Mouse (Mus musculus): ENCODE data around the gene Zfp513. TPM values are rescaled to one million over a fixed set of nuclear protein-coding genes. Genes with fewer than 3 reads are reported as not detected.
A peak's percentile ranks its signal among the peaks of the same experiment; 100 is the strongest.

Gene Zfp513
- polyA plus RNA-seq (2015; fragmentation: Nextera tagmentation; extraction: Ambion mirVana), result 16.2 and 17.4 TPM in 2 replicates

GRCm38 (mm10) chr5:31201742-31202590 is at the start of gene Zfp513:
Gene Zfp513, minus strand, starts transcription at chr5:31202303.
- Histone ChIP-seq H3K27me3 (no peaks in the 10 kb centered on the region), H3K27ac (replicated peaks) (peak within 1 kb of the TSS; percentile 87), H3K4me3 (peak within 1 kb of the TSS; percentile 84), H3K4me1 (replicated peaks) (peaks cover 24% of the 10 kb centered on the region), H3K4me2 (peak within 1 kb of the TSS; percentile 81), H3K9me3 (0 out of 2 replicates have a peak, but pooled peaks cover 4% of the 10 kb centered on the region), H3K9ac (peak within 1 kb of the TSS; percentile 87), H3K36me3 (peaks cover 74% of the 10 kb centered on the region)
- WGBS, result under 1% methylated on average over 52 of the region's 53 CpGs
- ATAC-seq (ENCODE audit: low FRiP score, low read depth), result peak; percentile 97

GRCm38 (mm10) chr5:31251541-31252101 is 49.5 kb upstream of the Zfp513 start, which contains the start of gene Krtcap3:
Gene Krtcap3, plus strand, starts transcription at chr5:31251691.
- Histone ChIP-seq H3K4me1 (replicated peaks) (peaks cover 6% of the 10 kb centered on the region; the same call in 1 of the 2 replicates), H3K4me2 (peak within 1 kb of the TSS; percentile 28; the same call in 1 of the 2 replicates), H3K4me3 (no peak within 1 kb of the TSS), H3K9me3 (no peaks in the 10 kb centered on the region), H3K27me3 (no peaks in the 10 kb centered on the region), H3K27ac (replicated peaks) (no peak within 1 kb of the TSS), H3K36me3 (peaks cover 79% of the 10 kb centered on the region), H3K9ac (no peak within 1 kb of the TSS)
- ATAC-seq (ENCODE audit: low FRiP score, low read depth), result peak; percentile 64
- WGBS, result 14% methylated on average over 47 of the region's 47 CpGs

- 56% methylated on average over 4 of the region's 4 CpGs for WGBS
- no peak overlapping the region for H3K27ac ChIP-seq (replicated peaks)
- peak; percentile 27; the same call in 1 of the 2 replicates for ATAC-seq (ENCODE audit: low FRiP score, low read depth)
Measured at GRCm38 (mm10) chr5:31250716-31251115, 48.6 kb upstream of the Zfp513 start.

GRCm38 (mm10) chr5:31242191-31242590 is 40.1 kb upstream of the Zfp513 start:
- Histone ChIP-seq H3K36me3 (peaks cover 36% of the 10 kb centered on the region), H3K9me3 (no peaks in the 10 kb centered on the region), H3K4me1 (replicated peaks) (peaks cover 21% of the 10 kb centered on the region), H3K9ac (peak overlapping the region; percentile 99), H3K4me3 (peak overlapping the region; percentile 98), H3K4me2 (peak overlapping the region; percentile 81), H3K27ac (replicated peaks) (no peak overlapping the region), H3K27me3 (no peaks in the 10 kb centered on the region)
- ATAC-seq (ENCODE audit: low FRiP score, low read depth), result no peak
- WGBS, result 25% methylated on average over 10 of the region's 10 CpGs

More at GRCm38 (mm10) chr5:31250716-31251115, 48.6 kb upstream of the Zfp513 start:
- Histone ChIP-seq H3K4me2 (no peak overlapping the region), H3K4me1 (replicated peaks) (peaks cover 6% of the 10 kb centered on the region; the same call in 1 of the 2 replicates), H3K27me3 (no peaks in the 10 kb centered on the region), H3K9ac (no peak overlapping the region), H3K36me3 (peaks cover 85% of the 10 kb centered on the region), H3K4me3 (no peak overlapping the region), H3K9me3 (no peaks in the 10 kb centered on the region)

GRCm38 (mm10) chr5:31241522-31242034 is 39.5 kb upstream of the Zfp513 start:
- Histone ChIP-seq H3K4me1 (replicated peaks) (peaks cover 21% of the 10 kb centered on the region), H3K27me3 (no peaks in the 10 kb centered on the region), H3K4me2 (peak overlapping the region; percentile 81), H3K36me3 (peaks cover 30% of the 10 kb centered on the region), H3K4me3 (peak overlapping the region; percentile 98), H3K9ac (peak overlapping the region; percentile 99), H3K9me3 (no peaks in the 10 kb centered on the region), H3K27ac (replicated peaks) (peak overlapping the region; percentile 98)
- ATAC-seq (ENCODE audit: low FRiP score, low read depth), result no peak
- WGBS, result 0% methylated on average over 13 of the region's 13 CpGs

- Histone ChIP-seq H3K36me3 (peaks cover 23% of the 10 kb centered on the region), H3K4me2 (peak within 1 kb of the TSS; percentile 81), H3K4me1 (replicated peaks) (peaks cover 21% of the 10 kb centered on the region), H3K9ac (peak within 1 kb of the TSS; percentile 99), H3K9me3 (no peaks in the 10 kb centered on the region), H3K27ac (replicated peaks) (peak within 1 kb of the TSS; percentile 98), H3K4me3 (peak within 1 kb of the TSS; percentile 98), H3K27me3 (no peaks in the 10 kb centered on the region)
- peak; percentile 98 for ATAC-seq (ENCODE audit: low FRiP score, low read depth)
- WGBS, result under 1% methylated on average over 70 of the region's 103 CpGs
Measured at GRCm38 (mm10) chr5:31240637-31241521, 38.8 kb upstream of the Zfp513 start, which contains the start of the genes Nrbp1 and Gm9970. Gene Nrbp1, plus strand, starts transcription at chr5:31240864. Gene Gm9970, minus strand, starts transcription at chr5:31241232.

- Histone ChIP-seq H3K4me1 (replicated peaks) (peaks cover 8% of the 10 kb centered on the region), H3K27ac (replicated peaks) (no peak overlapping the region), H3K27me3 (0 out of 2 replicates have a peak, but pooled peaks cover 2% of the 10 kb centered on the region), H3K4me3 (no peak overlapping the region), H3K4me2 (no peak overlapping the region), H3K9me3 (no peaks in the 10 kb centered on the region), H3K36me3 (no peaks in the 10 kb centered on the region), H3K9ac (no peak overlapping the region)
- ATAC-seq (ENCODE audit: low FRiP score, low read depth), result no peak
- WGBS, result 92% methylated on average over 1 of the region's 1 CpGs
Measured at GRCm38 (mm10) chr5:31226641-31227040, 24.5 kb upstream of the Zfp513 start.

GRCm38 (mm10) chr5:31222696-31223095 is 20.6 kb upstream of the Zfp513 start:
- H3K4me1 ChIP-seq (replicated peaks), result peaks cover 24% of the 10 kb centered on the region
- no peak overlapping the region for H3K9ac ChIP-seq
- WGBS, result 97% methylated on average over 9 of the region's 9 CpGs

GRCm38 (mm10) chr5:31221304-31221945 is 19.3 kb upstream of the Zfp513 start:
- Histone ChIP-seq H3K4me3 (peak overlapping the region; percentile 85), H3K4me2 (peak overlapping the region; percentile 66), H3K27me3 (0 out of 2 replicates have a peak, but pooled peaks cover 2% of the 10 kb centered on the region), H3K9me3 (no peaks in the 10 kb centered on the region), H3K9ac (peak overlapping the region; percentile 80), H3K4me1 (replicated peaks) (peaks cover 26% of the 10 kb centered on the region), H3K36me3 (no peaks in the 10 kb centered on the region), H3K27ac (replicated peaks) (peak overlapping the region; percentile 94)
- no peak for ATAC-seq (ENCODE audit: low FRiP score, low read depth)
- WGBS, result 13% methylated on average over 11 of the region's 11 CpGs

More at GRCm38 (mm10) chr5:31222696-31223095, 20.6 kb upstream of the Zfp513 start:
- no peak overlapping the region for H3K27ac ChIP-seq (replicated peaks)
- no peak overlapping the region for H3K4me3 ChIP-seq
- 0 out of 2 replicates have a peak, but pooled peaks cover 2% of the 10 kb centered on the region for H3K27me3 ChIP-seq
- ATAC-seq (ENCODE audit: low FRiP score, low read depth), result no peak
- H3K36me3 ChIP-seq, result no peaks in the 10 kb centered on the region
- no peak overlapping the region for H3K4me2 ChIP-seq
- no peaks in the 10 kb centered on the region for H3K9me3 ChIP-seq

- peak within 1 kb of the TSS; percentile 94 for H3K27ac ChIP-seq (replicated peaks)
- H3K36me3 ChIP-seq, result no peaks in the 10 kb centered on the region
- H3K9me3 ChIP-seq, result no peaks in the 10 kb centered on the region
- H3K4me2 ChIP-seq, result peak within 1 kb of the TSS; percentile 66
- H3K9ac ChIP-seq, result peak within 1 kb of the TSS; percentile 80
- under 1% methylated on average over 69 of the region's 70 CpGs for WGBS
- peaks cover 26% of the 10 kb centered on the region for H3K4me1 ChIP-seq (replicated peaks)
- H3K27me3 ChIP-seq, result no peaks in the 10 kb centered on the region
- ATAC-seq (ENCODE audit: low FRiP score, low read depth), result peak; percentile 96
- H3K4me3 ChIP-seq, result peak within 1 kb of the TSS; percentile 85
Measured at GRCm38 (mm10) chr5:31220448-31221303, 18.6 kb upstream of the Zfp513 start, which contains the start of gene Ppm1g. Gene Ppm1g, minus strand, starts transcription at chr5:31220687.

Measured in hindbrain, embryonic 15.5 days (tissue).